Mouse (Mus musculus) forebrain, embryonic 12.5 days (tissue): Measurements from ENCODE around the gene Moap1. TPM values are rescaled to one million over a fixed set of nuclear protein-coding genes. Genes with fewer than 3 reads are reported as not detected.

ENCODE experiments used
- ATAC-seq: fragments of 200-750 bp; cut with Nextera tagmentation; 2 replicates; pipeline ENCODE4 v1.8.0; 2017; ENCODE audit warnings: moderate TSS enrichment; ENCODE audit not compliant: low FRiP score
- H3K27ac ChIP-seq: fragments of 300-500 bp; sonication (generic); 2 replicates; pipeline ENCODE4 v1.5.1; 2016; ENCODE audit warnings: mild to moderate bottlenecking
- H3K27me3 ChIP-seq: fragments of 300-500 bp; sonication (generic); 2 replicates; pipeline ENCODE4 v1.6.1; 2016; ENCODE audit warnings: mild to moderate bottlenecking
- H3K36me3 ChIP-seq: fragments of 300-500 bp; sonication (generic); replicated peaks from 2 replicates; pipeline ENCODE4 v1.6.1; 2016; ENCODE audit warnings: mild to moderate bottlenecking
- H3K4me1 ChIP-seq: fragments of 300-500 bp; sonication (generic); 2 replicates; pipeline ENCODE4 v1.6.1; 2016
- H3K4me2 ChIP-seq: fragments of 300-500 bp; sonication (generic); 2 replicates; pipeline ENCODE4 v1.6.1; 2016; ENCODE audit warnings: mild to moderate bottlenecking, moderate library complexity
- H3K4me3 ChIP-seq: fragments of 300-500 bp; sonication (generic); replicated peaks from 2 replicates; pipeline ENCODE4 v1.5.1; 2016; ENCODE audit warnings: mild to moderate bottlenecking
- H3K9ac ChIP-seq: fragments of 300-500 bp; sonication (generic); 2 replicates; pipeline ENCODE4 v1.6.1; 2016; ENCODE audit warnings: mild to moderate bottlenecking
- H3K9me3 ChIP-seq: fragments of 300-500 bp; sonication (generic); 2 replicates; pipeline ENCODE4 v1.6.1; 2016
- WGBS: fragments of 180-500 bp; shearing (Covaris S2); methylation state at CpG from one replicate; pipeline ENCODE4 v1.1.7; 2016; 5-methylcytosine and 5-hydroxymethylcytosine counted together
- polyA plus RNA-seq: library from polyadenylated mRNA; unstranded; fragments of >200 nt; fragmentation: Nextera tagmentation; extraction: Ambion mirVana; gene quantifications from 2 replicates; pipeline ENCODE4 v1.2.1, GENCODE M21; 2016

The Moap1 gene
- 30.1 and 33.4 TPM in 2 replicates for polyA plus RNA-seq

DNA sequence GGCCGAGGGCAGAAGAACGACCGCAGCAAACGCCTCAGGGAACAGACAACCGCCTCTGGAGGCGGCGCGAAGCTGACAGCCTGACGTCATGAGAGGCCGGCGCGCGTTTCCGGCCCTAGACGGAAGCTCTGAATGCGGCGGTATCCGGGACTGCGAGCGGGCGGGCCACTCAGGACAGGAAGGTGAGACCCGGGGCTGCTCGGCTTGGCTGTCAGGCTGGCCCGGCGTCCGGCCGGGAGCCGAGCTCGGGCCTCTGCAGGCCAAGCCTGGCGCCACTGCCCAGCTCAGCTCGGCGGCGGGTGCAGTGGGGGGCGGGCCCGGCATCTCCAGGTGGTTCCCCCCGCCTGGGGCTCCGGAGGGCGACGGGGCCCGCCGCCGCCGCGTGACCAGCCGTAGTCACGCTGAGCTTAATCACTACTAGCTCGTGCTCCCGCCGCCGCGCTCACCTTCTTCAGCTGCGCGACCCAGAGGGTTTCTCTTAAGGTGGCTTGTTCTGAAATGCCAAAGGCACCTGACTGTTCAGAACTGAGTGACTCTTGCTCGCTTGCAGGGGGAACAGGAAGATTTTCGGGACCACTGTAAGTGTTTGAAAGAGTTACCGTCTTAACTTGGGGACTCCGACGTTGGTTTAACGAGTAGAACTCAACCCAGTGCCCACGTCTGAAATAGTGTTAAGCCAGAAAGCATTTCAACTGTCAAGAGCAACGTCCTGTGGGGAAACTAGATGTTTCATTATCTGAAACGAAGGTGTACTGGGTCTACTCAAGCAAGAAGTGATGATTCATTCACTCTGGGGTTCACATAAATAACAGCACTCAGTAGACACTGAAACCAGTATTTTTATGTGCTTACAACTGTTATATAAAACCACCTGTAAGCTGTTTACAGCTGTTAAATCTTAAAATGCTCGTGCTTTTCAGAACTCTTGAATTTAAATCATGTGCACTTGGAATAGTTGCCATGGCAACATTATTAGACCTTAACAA, at the start of gene Moap1, which contains the start of gene Tmem251:
Moap1 (minus strand) TSS at position 73 of the 986 bp plus-strand sequence.
Tmem251 (plus strand) TSS at position 174 of the 986 bp plus-strand sequence.
- H3K4me3 ChIP-seq: peak within 1 kb of the TSS; percentile 82
- no peaks in the 10 kb centered on the region for H3K27me3 ChIP-seq
- peak within 1 kb of the TSS; percentile 82 for H3K4me2 ChIP-seq
- H3K9me3 ChIP-seq: no peaks in the 10 kb centered on the region
- under 1% methylated on average over 63 of the region's 63 CpGs for WGBS
- H3K27ac ChIP-seq: peak within 1 kb of the TSS; percentile 93
- peak within 1 kb of the TSS; percentile 92 for H3K9ac ChIP-seq
- peaks cover 18% of the 10 kb centered on the region; the same call in 1 of the 2 replicates for H3K36me3 ChIP-seq
- peaks cover 21% of the 10 kb centered on the region for H3K4me1 ChIP-seq
- ATAC-seq: peak; percentile 97

DNA sequence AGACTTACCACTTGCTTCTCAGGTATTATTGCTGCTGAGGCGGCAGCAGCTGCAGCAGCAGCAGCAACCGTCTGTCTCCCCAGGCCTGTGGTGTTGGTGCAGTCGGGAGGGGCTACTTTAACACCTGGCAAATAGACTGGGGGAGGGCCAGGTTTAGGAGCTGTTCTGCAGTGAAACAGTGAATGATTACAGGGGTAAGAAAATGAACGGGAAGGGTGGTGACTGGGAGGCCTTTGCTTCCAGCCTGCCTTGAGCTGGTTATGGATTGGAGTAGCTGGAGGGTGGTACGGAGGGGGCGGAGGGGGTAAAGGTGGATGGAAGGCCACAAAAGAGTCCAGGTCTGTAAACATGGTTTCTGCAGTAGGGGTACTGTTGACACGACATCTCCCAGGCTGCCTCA, 44.5 kb upstream of the Moap1 start:
- H3K36me3 ChIP-seq: peaks cover 59% of the 10 kb centered on the region
- ATAC-seq: no peak

DNA sequence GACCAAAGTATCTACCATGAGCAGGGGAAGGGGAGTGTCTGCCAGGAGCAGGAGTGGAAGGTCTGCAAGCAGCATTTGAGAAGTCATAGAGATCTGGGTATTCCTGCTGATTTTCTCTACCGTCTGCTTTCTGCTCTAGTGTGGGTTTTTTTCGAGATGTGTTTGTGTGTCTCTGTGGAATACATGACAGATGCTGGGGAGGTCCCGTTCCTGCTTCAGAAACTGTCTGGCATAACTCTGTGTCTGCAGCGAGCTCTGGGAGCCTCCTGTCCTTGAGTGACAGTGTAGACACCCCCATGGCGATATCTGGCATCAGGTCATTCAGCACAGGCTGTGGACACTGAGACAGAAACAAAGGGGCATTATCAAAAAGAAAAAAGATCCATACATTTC, 42.1 kb upstream of the Moap1 start:
- Histone ChIP-seq H3K4me2 (no peak overlapping the region), H3K9ac (no peak overlapping the region), H3K4me3 (no peak overlapping the region), H3K4me1 (no peaks in the 10 kb centered on the region), H3K27me3 (no peaks in the 10 kb centered on the region), H3K36me3 (peaks cover 51% of the 10 kb centered on the region), H3K27ac (no peak overlapping the region), H3K9me3 (no peaks in the 10 kb centered on the region)
- no peak for ATAC-seq
- WGBS: 88% methylated on average over 5 of the region's 5 CpGs

More for the DNA sequence above, 44.5 kb upstream of the Moap1 start:
- H3K9me3 ChIP-seq: no peaks in the 10 kb centered on the region
- H3K27ac ChIP-seq: no peak overlapping the region
- WGBS: 89% methylated on average over 7 of the region's 7 CpGs
- no peak overlapping the region for H3K4me2 ChIP-seq
- H3K4me3 ChIP-seq: no peak overlapping the region
- H3K9ac ChIP-seq: no peak overlapping the region
- H3K27me3 ChIP-seq: no peaks in the 10 kb centered on the region
- no peaks in the 10 kb centered on the region for H3K4me1 ChIP-seq

DNA sequence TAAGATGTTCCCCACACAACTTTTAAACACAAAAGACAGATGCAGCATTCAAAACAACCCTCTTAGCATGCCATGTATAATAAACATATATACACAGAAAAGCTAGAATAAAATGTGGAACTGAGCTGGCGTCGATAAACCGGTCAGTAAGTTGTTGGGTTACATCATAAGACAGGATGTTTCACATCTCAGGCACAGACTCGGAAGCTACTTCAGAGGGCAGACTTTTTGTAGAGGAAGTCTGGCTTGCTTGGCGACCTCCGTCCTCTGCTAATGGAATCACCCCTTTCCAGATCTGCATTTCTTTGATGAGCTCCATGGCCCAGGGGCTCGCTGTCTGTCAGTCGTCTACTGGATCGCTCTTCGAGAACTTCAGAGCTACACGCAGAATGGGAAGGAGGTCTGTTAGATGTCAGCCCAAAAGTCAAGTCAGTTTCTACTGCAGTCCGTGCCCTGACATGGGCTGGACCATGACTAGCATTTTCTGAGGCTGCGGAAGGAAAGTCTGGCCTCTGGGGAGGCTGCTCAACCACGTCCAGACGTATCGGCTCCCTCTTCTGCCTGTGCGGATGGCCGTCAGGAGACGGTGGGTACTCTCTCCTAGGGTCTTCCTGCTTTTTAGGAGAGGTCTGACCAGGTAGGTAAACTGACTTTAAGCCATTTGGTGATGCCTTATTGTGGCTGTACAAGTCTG, 41.6 kb upstream of the Moap1 start:
- H3K9me3 ChIP-seq: no peaks in the 10 kb centered on the region
- H3K4me2 ChIP-seq: no peak overlapping the region
- 93% methylated on average over 19 of the region's 19 CpGs for WGBS
- no peak overlapping the region for H3K4me3 ChIP-seq
- no peak overlapping the region for H3K27ac ChIP-seq
- no peaks in the 10 kb centered on the region for H3K4me1 ChIP-seq
- H3K36me3 ChIP-seq: peaks cover 45% of the 10 kb centered on the region
- no peak for ATAC-seq
- H3K9ac ChIP-seq: no peak overlapping the region
- no peaks in the 10 kb centered on the region for H3K27me3 ChIP-seq

DNA sequence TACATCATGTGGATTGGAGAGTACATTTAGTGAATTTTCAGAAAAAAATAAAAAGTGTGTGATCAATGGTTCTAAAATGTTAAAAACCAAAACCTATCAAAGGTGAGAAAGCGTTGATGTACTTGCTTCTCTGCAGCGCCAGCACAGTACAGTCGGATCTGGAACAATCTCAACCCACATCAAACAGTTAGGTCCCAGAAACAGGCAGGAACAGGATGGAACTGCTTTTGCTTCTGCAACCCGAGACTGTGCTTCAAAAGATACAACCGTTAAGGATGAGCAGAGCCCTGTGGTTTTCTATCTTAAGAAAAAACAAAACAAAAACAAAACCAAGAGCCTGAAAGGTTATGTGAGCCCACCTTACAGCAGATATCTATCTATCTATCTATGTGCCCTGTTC, 39.4 kb upstream of the Moap1 start:
- no peaks in the 10 kb centered on the region for H3K9me3 ChIP-seq
- 94% methylated on average over 5 of the region's 5 CpGs for WGBS
- no peaks in the 10 kb centered on the region for H3K27me3 ChIP-seq
- H3K27ac ChIP-seq: no peak overlapping the region
- no peak for ATAC-seq
- no peak overlapping the region for H3K9ac ChIP-seq
- H3K36me3 ChIP-seq: peaks cover 32% of the 10 kb centered on the region
- H3K4me3 ChIP-seq: no peak overlapping the region
- H3K4me1 ChIP-seq: no peaks in the 10 kb centered on the region
- H3K4me2 ChIP-seq: no peak overlapping the region

DNA sequence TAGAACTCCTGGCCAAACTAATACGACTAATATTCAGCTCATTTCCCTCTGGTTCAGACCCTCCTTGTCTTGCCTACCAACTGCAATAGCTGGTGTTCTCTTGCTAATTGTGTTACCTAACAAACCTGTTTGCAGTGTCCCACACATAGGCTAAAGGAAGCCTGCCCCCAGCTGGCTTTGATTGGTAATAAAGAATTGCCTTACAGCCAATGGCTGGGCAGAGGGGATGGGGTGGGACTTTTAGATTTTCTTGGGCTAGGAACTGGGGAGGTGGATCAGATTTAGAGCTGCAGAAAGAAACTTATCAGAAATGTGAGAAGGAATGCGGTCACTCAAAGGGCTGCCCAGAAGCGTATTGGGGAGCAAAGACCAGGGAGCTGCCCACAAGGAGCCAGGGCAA, 36.0 kb upstream of the Moap1 start:
- H3K9ac ChIP-seq: no peak overlapping the region
- no peaks in the 10 kb centered on the region for H3K9me3 ChIP-seq
- no peak overlapping the region for H3K27ac ChIP-seq
- WGBS: 66% methylated on average over 3 of the region's 3 CpGs
- no peaks in the 10 kb centered on the region for H3K4me1 ChIP-seq
- no peak for ATAC-seq
- H3K4me3 ChIP-seq: no peak overlapping the region
- H3K27me3 ChIP-seq: no peaks in the 10 kb centered on the region
- H3K4me2 ChIP-seq: no peak overlapping the region
- peaks cover 47% of the 10 kb centered on the region for H3K36me3 ChIP-seq

DNA sequence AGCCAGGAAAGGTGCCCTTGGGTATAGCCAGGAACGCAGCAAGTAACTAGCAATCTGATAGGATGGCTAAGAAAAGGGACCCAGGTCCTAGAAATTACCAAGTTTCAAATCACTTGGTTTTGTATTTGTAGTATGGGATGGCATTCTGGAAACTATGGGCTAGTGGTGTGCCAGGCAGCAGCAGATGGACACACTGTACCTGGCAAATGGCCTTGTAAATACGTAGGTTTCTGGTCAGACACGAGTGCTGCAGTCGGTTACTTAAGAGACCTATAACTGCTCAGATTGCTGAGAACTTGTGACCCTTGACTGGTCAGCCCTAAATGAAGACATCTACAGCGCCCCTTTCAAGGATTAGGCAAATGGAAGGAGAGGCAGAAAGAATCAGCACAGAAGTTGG, 34.7 kb upstream of the Moap1 start:
- WGBS: 87% methylated on average over 5 of the region's 5 CpGs
- Histone ChIP-seq H3K27ac (no peak overlapping the region), H3K4me3 (no peak overlapping the region), H3K9me3 (no peaks in the 10 kb centered on the region), H3K27me3 (no peaks in the 10 kb centered on the region), H3K36me3 (peaks cover 51% of the 10 kb centered on the region), H3K4me1 (no peaks in the 10 kb centered on the region), H3K4me2 (no peak overlapping the region), H3K9ac (no peak overlapping the region)
- ATAC-seq: no peak

DNA sequence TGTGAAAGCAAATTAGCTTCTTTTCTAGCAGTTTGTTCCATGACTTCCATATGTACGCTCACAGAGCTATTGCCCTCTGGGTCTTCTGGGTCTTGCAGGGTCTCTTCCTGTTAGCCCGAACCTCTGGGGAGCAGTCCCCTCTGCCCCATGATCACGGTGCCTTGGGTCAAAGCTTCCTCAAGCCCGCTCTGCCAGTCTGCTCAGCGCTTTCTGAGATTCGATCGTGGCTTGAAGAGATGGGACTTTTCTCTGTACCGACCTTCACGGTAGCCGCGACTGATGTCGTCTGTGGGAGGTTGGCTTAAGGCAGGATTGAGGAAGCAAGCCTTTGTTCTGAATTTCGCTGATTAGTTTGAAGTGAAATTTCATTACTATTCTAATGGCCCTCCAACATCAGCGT, 32.6 kb upstream of the Moap1 start:
- no peaks in the 10 kb centered on the region for H3K4me1 ChIP-seq
- ATAC-seq: no peak
- no peak overlapping the region for H3K4me2 ChIP-seq
- H3K9me3 ChIP-seq: no peaks in the 10 kb centered on the region
- 92% methylated on average over 14 of the region's 14 CpGs for WGBS
- H3K4me3 ChIP-seq: no peak overlapping the region
- H3K9ac ChIP-seq: no peak overlapping the region
- H3K27ac ChIP-seq: no peak overlapping the region
- H3K27me3 ChIP-seq: no peaks in the 10 kb centered on the region
- H3K36me3 ChIP-seq: peaks cover 60% of the 10 kb centered on the region

DNA sequence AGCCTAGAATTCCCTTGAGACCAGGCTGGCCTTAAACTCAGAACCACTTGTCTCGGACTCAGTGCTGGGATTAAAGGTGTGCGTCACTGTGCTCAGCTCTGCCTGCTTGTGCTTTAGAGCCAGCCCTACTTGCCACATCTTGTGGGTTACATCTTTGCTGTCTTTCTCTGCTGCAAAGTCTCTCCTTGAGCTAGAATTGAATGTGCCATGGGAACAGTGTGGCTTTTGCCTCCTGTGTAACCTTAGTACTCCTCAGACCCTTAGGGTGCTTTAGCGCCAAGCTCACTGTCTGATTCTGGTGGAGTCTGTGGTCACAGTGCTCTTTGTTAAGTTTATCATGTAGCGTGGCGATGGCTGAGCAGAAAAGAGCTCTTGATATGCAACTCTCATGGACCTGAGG, 29.2 kb upstream of the Moap1 start:
- no peak overlapping the region for H3K4me3 ChIP-seq
- peaks cover 86% of the 10 kb centered on the region for H3K36me3 ChIP-seq
- no peak overlapping the region for H3K4me2 ChIP-seq
- H3K9ac ChIP-seq: no peak overlapping the region
- H3K9me3 ChIP-seq: no peaks in the 10 kb centered on the region
- no peaks in the 10 kb centered on the region for H3K27me3 ChIP-seq
- 95% methylated on average over 5 of the region's 5 CpGs for WGBS
- H3K27ac ChIP-seq: no peak overlapping the region
- ATAC-seq: no peak
- H3K4me1 ChIP-seq: no peaks in the 10 kb centered on the region

DNA sequence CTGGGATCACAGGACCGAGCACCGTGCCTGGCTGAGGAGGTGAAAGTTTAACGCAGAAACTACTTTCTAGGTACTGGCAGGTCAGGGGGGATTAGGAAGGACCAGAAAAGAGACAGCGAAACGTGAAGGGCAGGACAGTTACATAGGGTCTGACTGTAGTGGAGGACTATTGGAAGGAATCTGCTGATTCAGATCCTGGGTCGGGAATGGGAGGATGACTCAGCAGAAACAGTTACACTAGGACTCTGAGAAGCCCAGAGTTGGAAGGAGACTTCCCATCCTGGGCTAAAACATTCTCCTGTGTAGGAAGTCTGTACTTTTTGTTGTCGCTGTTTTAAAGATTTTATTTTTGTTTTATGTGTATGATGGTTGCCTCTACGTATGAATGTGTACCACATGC, 28.1 kb upstream of the Moap1 start:
- H3K36me3 ChIP-seq: peaks cover 83% of the 10 kb centered on the region
- no peaks in the 10 kb centered on the region for H3K27me3 ChIP-seq
- H3K9ac ChIP-seq: no peak overlapping the region
- no peaks in the 10 kb centered on the region for H3K4me1 ChIP-seq
- H3K4me3 ChIP-seq: no peak overlapping the region
- H3K9me3 ChIP-seq: no peaks in the 10 kb centered on the region
- WGBS: 95% methylated on average over 8 of the region's 8 CpGs
- no peak for ATAC-seq
- H3K4me2 ChIP-seq: no peak overlapping the region
- H3K27ac ChIP-seq: no peak overlapping the region

DNA sequence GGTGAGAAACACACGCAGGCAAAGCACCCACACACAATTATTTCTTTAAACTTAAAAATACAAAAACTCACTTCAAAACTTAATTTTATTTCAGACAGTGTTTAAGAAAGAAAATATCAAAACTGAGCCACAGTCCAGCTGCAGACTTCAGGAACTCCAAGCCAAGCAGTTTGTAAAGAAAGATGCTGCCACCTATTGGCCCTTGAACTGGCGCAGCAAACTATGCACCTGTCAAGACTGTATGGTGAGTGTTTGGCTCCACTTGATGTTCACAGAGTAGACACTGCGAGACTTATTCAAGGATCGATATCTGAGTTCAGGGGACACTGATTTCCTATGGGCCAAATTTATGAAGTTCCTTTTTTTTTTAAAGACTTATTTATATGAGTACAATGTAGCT, 25.5 kb upstream of the Moap1 start:
- peaks cover 82% of the 10 kb centered on the region for H3K36me3 ChIP-seq
- no peaks in the 10 kb centered on the region for H3K9me3 ChIP-seq
- H3K27me3 ChIP-seq: no peaks in the 10 kb centered on the region
- no peak overlapping the region for H3K27ac ChIP-seq
- no peak overlapping the region for H3K9ac ChIP-seq
- H3K4me2 ChIP-seq: no peak overlapping the region
- no peaks in the 10 kb centered on the region for H3K4me1 ChIP-seq
- H3K4me3 ChIP-seq: no peak overlapping the region
- 97% methylated on average over 4 of the region's 4 CpGs for WGBS
- ATAC-seq: no peak

DNA sequence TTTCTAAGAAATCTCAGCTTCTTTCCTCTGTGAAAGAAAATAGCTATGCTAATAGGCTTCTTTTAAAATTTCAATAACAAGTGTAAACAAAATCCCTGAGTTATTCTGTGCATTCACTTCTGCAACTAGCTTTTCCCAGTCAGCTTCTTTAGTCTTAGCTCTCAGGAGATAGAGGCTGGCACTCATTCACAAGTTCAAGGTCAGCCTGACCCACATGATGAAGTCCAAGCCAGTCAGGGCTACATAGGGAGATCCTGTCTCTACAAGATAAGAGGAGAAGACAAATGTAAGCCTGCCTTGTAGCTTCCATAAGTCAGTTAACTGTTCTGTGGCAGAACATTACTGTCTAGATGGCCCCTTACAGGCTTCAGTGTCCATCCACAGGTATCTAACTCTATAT, 20.2 kb upstream of the Moap1 start:
- no peaks in the 10 kb centered on the region for H3K9me3 ChIP-seq
- no peaks in the 10 kb centered on the region for H3K27me3 ChIP-seq
- H3K4me1 ChIP-seq: peaks cover 9% of the 10 kb centered on the region
- no peak overlapping the region for H3K4me3 ChIP-seq
- ATAC-seq: no peak
- H3K36me3 ChIP-seq: peaks cover 46% of the 10 kb centered on the region
- no peak overlapping the region for H3K4me2 ChIP-seq
- no peak overlapping the region for H3K27ac ChIP-seq
- H3K9ac ChIP-seq: no peak overlapping the region
